Mouse (Mus musculus): Measurements from ENCODE around the gene Ankzf1. TPM values are rescaled to one million over a fixed set of nuclear protein-coding genes. Genes with fewer than 3 reads are reported as not detected.

The Ankzf1 gene
- polyA plus RNA-seq, 1 experiment from 2014 or later, result 23.2 TPM

- Histone ChIP-seq H3K27me3 (no peaks in the 10 kb centered on the region), H3K9ac (no peak overlapping the region), H3K9me3 (no peaks in the 10 kb centered on the region), H3K4me3 (no peak overlapping the region), H3K36me3 (peaks cover 6% of the 10 kb centered on the region; the same call in 1 of the 2 replicates), H3K27ac (peak overlapping the region; percentile 64; the same call in 1 of the 2 replicates), H3K4me2 (no peak overlapping the region), H3K4me1 (peaks cover 14% of the 10 kb centered on the region)
- 70% methylated on average over 16 of the region's 16 CpGs for WGBS
- no peak for ATAC-seq (ENCODE audit: borderline replicate concordance, extremely low read depth, low FRiP score, low TSS enrichment)
Measured at GRCm38 (mm10) chr1:75247071-75247930, 55.4 kb downstream of the Ankzf1 start.

GRCm38 (mm10) chr1:75248041-75248772 is 56.3 kb downstream of the Ankzf1 start:
- peak overlapping the region; percentile 64; the same call in 1 of the 2 replicates for H3K27ac ChIP-seq
- ATAC-seq (ENCODE audit: borderline replicate concordance, extremely low read depth, low FRiP score, low TSS enrichment), result peak; percentile 17; the same call in 1 of the 2 replicates
- WGBS, result 33% methylated on average over 9 of the region's 9 CpGs
- H3K36me3 ChIP-seq, result peaks cover 3% of the 10 kb centered on the region; the same call in 1 of the 2 replicates
- no peak overlapping the region for H3K4me2 ChIP-seq
- H3K4me3 ChIP-seq, result no peak overlapping the region
- H3K9me3 ChIP-seq, result no peaks in the 10 kb centered on the region
- no peak overlapping the region for H3K9ac ChIP-seq
- H3K4me1 ChIP-seq, result peaks cover 14% of the 10 kb centered on the region
- H3K27me3 ChIP-seq, result no peaks in the 10 kb centered on the region

Small RNA genes lying within 50 kb of the gene (microRNA-seq; reads per million reads assigned to microRNA genes)
- not detected for gene Gm27943

Other genes with a start within 250 kb of the Ankzf1 start
- 0.06 and 0.07 TPM in 2 replicates for gene Ihh, start 240.5 kb upstream of the Ankzf1 start, polyA plus RNA-seq (2015; fragmentation: Nextera tagmentation; extraction: Ambion mirVana)
- gene Nhej1, start 67.0 kb upstream of the Ankzf1 start, polyA plus RNA-seq (2015; fragmentation: Nextera tagmentation; extraction: Ambion mirVana), result 9.1 and 10.4 TPM in 2 replicates
- 0.33 and 0.41 TPM in 2 replicates for gene Slc23a3, start 58.3 kb upstream of the Ankzf1 start, polyA plus RNA-seq (2015; fragmentation: Nextera tagmentation; extraction: Ambion mirVana)
- 36.5 and 41.6 TPM in 2 replicates for gene Cnppd1, start 49.4 kb upstream of the Ankzf1 start, polyA plus RNA-seq (2015; fragmentation: Nextera tagmentation; extraction: Ambion mirVana)
- 48.6 and 49.8 TPM in 2 replicates for gene Retreg2, start 49.4 kb upstream of the Ankzf1 start, polyA plus RNA-seq (2015; fragmentation: Nextera tagmentation; extraction: Ambion mirVana)
- gene Zfand2b, start 23.5 kb upstream of the Ankzf1 start, polyA plus RNA-seq (2015; fragmentation: Nextera tagmentation; extraction: Ambion mirVana), result 38.1 and 39.9 TPM in 2 replicates
- gene Abcb6, start 11.8 kb upstream of the Ankzf1 start, polyA plus RNA-seq (2015; fragmentation: Nextera tagmentation; extraction: Ambion mirVana), result 16.1 and 17.1 TPM in 2 replicates
- gene Atg9a, start within 50 bp of the Ankzf1 start, polyA plus RNA-seq (2015; fragmentation: Nextera tagmentation; extraction: Ambion mirVana), result 21.9 and 27.6 TPM in 2 replicates
- 16.2 and 16.6 TPM in 2 replicates for gene Glb1l, start 18.7 kb downstream of the Ankzf1 start, polyA plus RNA-seq (2015; fragmentation: Nextera tagmentation; extraction: Ambion mirVana)
- 136 and 137 TPM in 2 replicates for gene Stk16, start 18.7 kb downstream of the Ankzf1 start, polyA plus RNA-seq (2015; fragmentation: Nextera tagmentation; extraction: Ambion mirVana)
- 35.8 and 44.9 TPM in 2 replicates for gene Tuba4a, start 27.7 kb downstream of the Ankzf1 start, polyA plus RNA-seq (2015; fragmentation: Nextera tagmentation; extraction: Ambion mirVana)
- not detected in 2 replicates for gene A630095N17Rik, start 40.0 kb downstream of the Ankzf1 start, polyA plus RNA-seq (2015; fragmentation: Nextera tagmentation; extraction: Ambion mirVana)
- 30.8 and 33.3 TPM in 2 replicates for gene Dnajb2, start 44.3 kb downstream of the Ankzf1 start, polyA plus RNA-seq (2015; fragmentation: Nextera tagmentation; extraction: Ambion mirVana)
- gene Ptprn, start 72.4 kb downstream of the Ankzf1 start, polyA plus RNA-seq (2015; fragmentation: Nextera tagmentation; extraction: Ambion mirVana), result 0.39 and 0.72 TPM in 2 replicates
- 0.91 and 1.4 TPM in 2 replicates for gene Resp18, start 86.3 kb downstream of the Ankzf1 start, polyA plus RNA-seq (2015; fragmentation: Nextera tagmentation; extraction: Ambion mirVana)
- gene Dnpep, start 125.8 kb downstream of the Ankzf1 start, polyA plus RNA-seq (2015; fragmentation: Nextera tagmentation; extraction: Ambion mirVana), result 121 and 124 TPM in 2 replicates
- 57.1 and 59.5 TPM in 2 replicates for gene Des, start 168.2 kb downstream of the Ankzf1 start, polyA plus RNA-seq (2015; fragmentation: Nextera tagmentation; extraction: Ambion mirVana)
- 41.6 and 42.8 TPM in 2 replicates for gene Speg, start 183.1 kb downstream of the Ankzf1 start, polyA plus RNA-seq (2015; fragmentation: Nextera tagmentation; extraction: Ambion mirVana)
- gene Gmppa, start 243.8 kb downstream of the Ankzf1 start, polyA plus RNA-seq (2015; fragmentation: Nextera tagmentation; extraction: Ambion mirVana), result 80.3 and 88.5 TPM in 2 replicates

All from lung, embryonic 15.5 days (tissue).